ENCODE assay signal across 9 mouse cellular contexts in genomic region chr13:104036494-104037290, GRCm38 (mm10).
DNase-seq lines count a peak whose midpoint lies in the region; ATAC-seq lines count a peak whose summit lies in the region.
"Had no signal": no experiment of that assay in that cellular context is flagged by ENCODE, and none has a peak within 500 bp of the region (broad histone marks: within the 10 kb centered on the region; RNA-seq: fewer than 3 reads in every experiment).

No protein-coding gene starts in this region.

- H3K9me3 ChIP-seq in heart, embryonic 12.5 days (replicated peaks): no peaks in the 10 kb centered on the region

- H3K27ac ChIP-seq in heart, embryonic 12.5 days (ENCODE audit: poor library complexity, severe bottlenecking): no peak overlapping the region

- no peak overlapping the region for H3K4me2 ChIP-seq in heart, embryonic 12.5 days

- H3K9ac ChIP-seq in heart, embryonic 12.5 days: no peak overlapping the region

- no peak for ATAC-seq in heart, embryonic 12.5 days (ENCODE audit: insufficient number of reproducible peaks, low FRiP score)

- H3K27me3 ChIP-seq in heart, embryonic 12.5 days (replicated peaks): no peaks in the 10 kb centered on the region
- H3K27me3 ChIP-seq: CH12.LX had no signal

- H3K36me3 ChIP-seq in heart, embryonic 12.5 days: 0 out of 2 replicates have a peak, but pooled peaks cover 2% of the 10 kb centered on the region

- H3K4me1 ChIP-seq in heart, embryonic 12.5 days (replicated peaks): peaks cover 55% of the 10 kb centered on the region

- H3K4me3 ChIP-seq in heart, embryonic 12.5 days: no peak overlapping the region

- peak; percentile 94 for DNase-seq in heart, adult 11 months
- peak; percentile 71 for DNase-seq in adipocyte (ENCODE audit: low spot score)
- peak; percentile 57 for DNase-seq in fibroblast of lung, adult 2 months (ENCODE audit: low read depth)
- peak; percentile 89 for DNase-seq in kidney, adult 9 months
- DNase-seq in lung, postnatal 14 days: peak; percentile 71
- DNase-seq in left cerebral cortex, adult 11 months (ENCODE audit: low spot score): no peak
- no peak for DNase-seq in layer of hippocampus, adult 11-12 months (ENCODE audit: low spot score)

- WGBS in heart, embryonic 12.5 days: 74% methylated on average over 23 of the region's 23 CpGs

Comparison
In these comparisons a context has a peak if more than half of its experiments do, and no peak if none do; other contexts are left out.
1. DNase-seq: peak in heart, adult 11 months (single experiment), adipocyte (single experiment), fibroblast of lung, adult 2 months (single experiment), kidney, adult 9 months (single experiment) and lung, postnatal 14 days (single experiment); none in left cerebral cortex, adult 11 months (single experiment) and layer of hippocampus, adult 11-12 months (single experiment).